Mouse (Mus musculus): ENCODE results near the gene Wasf2.

Gene Wasf2

DNA sequence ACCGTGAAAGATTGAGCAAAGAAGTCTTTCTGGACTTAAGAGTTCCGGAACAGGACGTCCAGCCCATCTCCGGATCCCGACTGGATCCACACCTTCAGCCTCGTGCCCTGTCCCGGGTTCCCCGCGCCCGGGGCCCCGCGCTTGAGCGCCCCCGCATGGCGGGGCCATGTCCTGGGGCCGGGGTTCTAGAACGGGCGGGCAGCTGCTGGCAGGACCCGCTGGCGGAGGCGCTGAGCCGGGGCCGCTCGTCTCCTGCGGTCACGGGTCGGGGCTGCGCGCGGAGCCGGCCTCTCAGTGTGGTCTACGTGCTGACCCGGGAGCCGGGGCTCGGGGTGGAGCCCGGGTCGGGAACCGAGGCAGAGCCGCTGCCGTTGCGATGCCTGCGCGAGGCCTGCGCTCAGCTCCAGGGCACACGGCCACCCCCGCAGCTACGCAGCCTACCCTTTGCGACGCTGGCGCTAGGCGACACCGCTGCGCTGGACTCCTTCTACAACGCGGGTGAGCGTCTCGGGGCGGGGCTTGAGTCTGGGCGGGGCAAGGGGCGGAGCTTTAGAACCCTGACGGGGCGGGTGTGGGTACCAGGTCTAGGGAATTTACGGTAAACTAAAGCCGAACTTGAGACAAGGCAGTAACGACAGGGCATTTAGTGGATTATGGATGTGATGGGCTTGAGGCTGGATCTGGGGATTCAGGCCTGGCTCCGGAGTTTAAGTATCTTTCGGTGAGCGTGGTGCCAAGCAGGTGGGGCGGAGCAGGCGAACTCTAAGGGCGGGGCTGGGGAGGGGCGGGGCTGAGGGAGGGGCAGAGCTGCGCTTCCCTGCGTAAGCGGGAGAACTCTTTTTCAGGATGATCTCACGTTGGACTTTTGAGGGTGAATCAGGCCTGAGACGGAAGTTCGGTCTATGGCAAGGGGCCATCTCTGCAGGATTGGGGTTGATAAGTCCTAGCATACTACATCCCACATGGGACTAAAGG is 110.9 kb downstream of the Wasf2 start:
- peak; percentile 86 to 93 for DNase-seq

DNA sequence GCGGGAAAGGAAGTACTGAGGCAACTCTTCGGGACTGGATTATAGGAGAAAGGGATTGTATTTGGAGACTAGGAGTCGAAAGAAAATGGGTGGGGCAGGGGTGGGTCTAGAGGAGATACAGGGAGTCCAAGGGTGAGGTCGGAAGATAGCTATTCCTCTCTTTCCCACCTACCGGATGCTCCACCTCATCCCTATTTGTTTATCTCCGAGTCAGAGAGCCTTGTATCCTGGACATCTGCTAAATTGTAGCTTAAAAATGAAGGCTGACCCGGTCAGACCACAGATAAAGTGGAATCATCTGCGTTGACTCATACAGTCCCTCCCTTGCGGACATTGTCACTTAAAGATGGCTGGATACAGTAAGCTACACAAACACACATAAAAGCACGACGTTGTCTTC is 111.6 kb downstream of the Wasf2 start:
- DNase-seq = no peak

DNA sequence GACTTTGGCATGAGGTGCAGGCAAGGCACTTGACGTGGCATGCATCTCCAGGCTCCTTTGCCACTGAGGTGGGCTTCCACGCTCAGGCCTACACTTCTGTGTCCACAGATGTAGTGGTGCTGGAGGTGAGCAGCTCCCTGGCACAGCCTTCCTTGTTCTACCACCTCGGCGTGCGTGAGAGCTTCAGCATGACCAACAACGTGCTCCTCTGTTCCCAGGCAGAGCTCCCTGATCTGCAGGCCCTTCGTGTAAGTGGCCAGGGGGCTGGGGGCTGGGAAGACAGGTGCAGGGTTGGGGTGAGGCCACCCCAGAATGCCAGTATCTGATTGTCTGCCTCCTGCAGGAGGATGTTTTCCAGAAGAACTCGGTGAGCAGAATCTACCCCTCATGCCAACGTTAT is 112.4 kb downstream of the Wasf2 start:
- no peak for DNase-seq

DNA sequence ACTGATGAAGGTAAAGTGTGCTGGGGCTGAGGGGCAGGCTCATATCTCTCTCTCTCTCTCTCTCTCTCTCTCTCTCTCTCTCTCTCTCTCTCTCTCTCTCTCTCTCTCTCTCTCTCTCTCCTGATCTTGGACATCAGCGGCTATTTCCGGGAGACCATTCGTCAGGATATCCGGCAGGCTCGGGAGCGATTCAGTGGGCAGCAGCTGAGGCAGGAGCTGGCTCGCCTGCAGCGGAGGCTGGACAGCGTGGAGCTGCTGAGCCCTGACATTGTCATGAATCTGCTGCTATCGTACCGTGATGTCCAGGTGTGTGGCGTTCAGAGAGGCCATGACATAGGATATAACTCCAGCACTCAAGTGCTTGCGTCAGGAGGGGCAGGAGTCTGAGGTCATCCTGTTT is 113.2 kb downstream of the Wasf2 start:
- no peak for DNase-seq

DNA sequence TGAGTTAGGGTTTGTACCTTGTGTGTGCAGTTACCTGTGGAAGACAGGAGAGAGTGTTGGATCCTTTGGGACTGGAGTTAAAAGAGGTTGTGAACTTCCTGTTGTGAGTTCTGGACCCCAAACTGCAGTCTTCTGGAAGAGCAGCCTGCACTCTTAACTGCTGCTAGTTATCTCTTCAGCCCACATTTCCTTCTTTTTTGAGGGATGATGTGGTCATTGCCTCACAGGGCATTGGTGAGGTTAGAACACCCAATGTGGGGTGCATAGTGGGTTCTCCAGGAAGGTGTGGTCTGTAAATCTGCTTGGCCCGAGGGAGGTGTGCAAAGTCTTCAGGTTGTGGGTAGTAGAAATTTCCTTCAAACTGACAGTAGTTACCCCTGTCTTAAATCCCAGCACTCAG is 114.0 kb downstream of the Wasf2 start:
- DNase-seq = no peak

DNA sequence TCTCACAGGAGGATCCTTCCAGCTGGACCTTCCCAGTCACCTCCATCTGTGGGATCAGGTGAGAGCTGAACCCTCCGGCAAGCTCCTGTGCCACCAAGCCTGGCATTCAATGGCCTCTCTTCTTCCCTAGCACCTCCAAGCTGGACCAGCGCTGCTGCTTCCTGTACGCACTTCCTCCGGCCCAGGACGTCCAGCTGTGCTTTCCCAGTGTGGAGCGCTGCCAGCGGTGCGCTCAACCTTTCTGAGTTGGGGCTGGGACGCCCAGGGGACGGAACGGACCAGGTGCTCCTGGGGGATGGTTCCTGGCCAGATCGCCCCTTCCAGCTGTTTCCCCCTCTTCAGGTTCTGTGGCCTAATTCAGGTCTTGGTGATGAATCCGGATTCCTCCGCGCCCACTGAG is 116.8 kb downstream of the Wasf2 start:
- peak; percentile 54 to 76 for DNase-seq

DNA sequence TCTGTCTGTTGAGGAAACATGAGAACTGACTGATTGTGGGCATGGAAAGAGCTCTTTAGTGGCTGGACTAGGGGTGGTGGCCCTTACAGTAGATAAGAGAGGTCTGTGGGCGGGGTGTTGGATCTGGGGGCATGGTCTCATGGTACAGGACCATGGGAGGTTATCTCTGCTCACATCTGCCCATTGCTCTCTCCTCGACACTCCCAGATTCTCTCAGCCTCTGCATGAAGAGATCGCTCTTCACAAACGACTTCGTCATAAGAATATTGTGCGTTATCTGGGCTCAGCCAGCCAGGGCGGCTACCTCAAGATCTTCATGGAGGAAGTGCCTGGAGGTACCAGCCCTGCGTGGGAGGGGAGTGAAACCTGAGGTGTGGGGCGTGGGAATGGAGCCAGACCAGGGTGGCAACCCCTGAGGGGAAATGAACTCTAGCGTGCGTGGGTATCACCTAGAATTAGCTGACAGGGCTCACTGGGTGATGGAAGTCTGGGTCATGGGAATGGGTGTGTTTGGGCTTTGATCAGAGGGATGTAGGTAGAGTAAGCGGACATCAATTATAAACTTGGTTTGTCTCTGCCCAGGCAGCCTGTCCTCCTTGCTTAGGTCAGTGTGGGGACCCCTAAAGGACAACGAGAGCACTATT is 117.6 kb downstream of the Wasf2 start:
- DNase-seq = no peak

Data from lung, adult 18-20 months (tissue).